Mouse (Mus musculus) left cerebral cortex, postnatal 25 days (tissue): Measurements from ENCODE around the gene Sh3bp2. TPM values are rescaled to one million over a fixed set of nuclear protein-coding genes. Genes with fewer than 3 reads are reported as not detected.
A peak's percentile ranks its signal among the peaks of the same experiment; 100 is the strongest.
"Not testable (repeated sequence)": the region's sequence is repeated elsewhere in the genome, so short reads cannot be mapped to it uniquely, and the experiment has no call there.

ENCODE experiments used
- DNase-seq, 2 experiments: peaks; one replicate each; pipeline ENCODE4 v3.0.0; 2022; ENCODE audit warnings: low spot score in 2 of 2, mixed read lengths in 1 of 2
- intact Hi-C: fragments of 180-260 bp; cut with DNase I; formaldehyde crosslinking; loops from one replicate; pipeline ENCODE4 v1.15.1; 2025
- total RNA-seq, 2 experiments: library from RNA; stranded (reverse); gene quantifications; 2 replicates each; pipeline ENCODE4 v1.2.3; 2021

The Sh3bp2 gene
- total RNA-seq, 2 experiments from 2014 or later = 2.1 to 4.9 TPM

- intact Hi-C loops = no loop called here
- no peak for DNase-seq
Measured at GRCm38 (mm10) chr5:34563854-34564253, 38.2 kb downstream of the Sh3bp2 start.

- intact Hi-C loops = no loop called here
- no peak for DNase-seq
Measured at GRCm38 (mm10) chr5:34564291-34564690, 38.7 kb downstream of the Sh3bp2 start.

- intact Hi-C loops = no loop called here
- DNase-seq = peak in 1 of 2 experiments; percentile 50
Measured at GRCm38 (mm10) chr5:34565545-34566283, 40.1 kb downstream of the Sh3bp2 start.

- no peak for DNase-seq
- intact Hi-C loops = no loop called here
Measured at GRCm38 (mm10) chr5:34571551-34571950, 45.9 kb downstream of the Sh3bp2 start.

GRCm38 (mm10) chr5:34572568-34572967 lies 46.9 kb downstream of the Sh3bp2 start:
- DNase-seq = not testable (repeated sequence)
- intact Hi-C loops = loop anchor here (2.0 kb wide), 1 partner anchor 54 kb away; no protein-coding TSS in a partner anchor

- peak; percentile 97 to 98 for DNase-seq
- intact Hi-C loops = loop anchor here (1.0 to 2.0 kb wide), 2 partner anchors 55 to 63 kb away; no protein-coding TSS in a partner anchor
Measured at GRCm38 (mm10) chr5:34573268-34574221, 47.9 kb downstream of the Sh3bp2 start, which contains the start of gene Add1. Gene Add1 (plus strand): TSS chr5:34573664.

- peak in 1 of 2 experiments; percentile 15 for DNase-seq
- intact Hi-C loops = no loop called here
Measured at GRCm38 (mm10) chr5:34574721-34575120, 49.1 kb downstream of the Sh3bp2 start.

GRCm38 (mm10) chr5:34576286-34576685 lies 50.6 kb downstream of the Sh3bp2 start:
- DNase-seq = no peak
- intact Hi-C loops = no loop called here

- DNase-seq = no peak
- intact Hi-C loops = no loop called here
Measured at GRCm38 (mm10) chr5:34578038-34578655, 52.5 kb downstream of the Sh3bp2 start.

GRCm38 (mm10) chr5:34579377-34579776 lies 53.7 kb downstream of the Sh3bp2 start:
- intact Hi-C loops = no loop called here

GRCm38 (mm10) chr5:34581671-34582313 lies 56.2 kb downstream of the Sh3bp2 start:
- intact Hi-C loops = not testable (repeated sequence)
- peak; percentile 68 to 88 for DNase-seq

More at GRCm38 (mm10) chr5:34579377-34579776, 53.7 kb downstream of the Sh3bp2 start:
- DNase-seq = no peak

- no peak for DNase-seq
- intact Hi-C loops = no loop called here
Measured at GRCm38 (mm10) chr5:34582314-34582675, 56.7 kb downstream of the Sh3bp2 start.

- intact Hi-C loops = no loop called here
Measured at GRCm38 (mm10) chr5:34585216-34585615, 59.6 kb downstream of the Sh3bp2 start.

GRCm38 (mm10) chr5:34587881-34588280 lies 62.2 kb downstream of the Sh3bp2 start:
- DNase-seq = no peak
- intact Hi-C loops = no loop called here

More at GRCm38 (mm10) chr5:34585216-34585615, 59.6 kb downstream of the Sh3bp2 start:
- DNase-seq = no peak

- no peak for DNase-seq
- intact Hi-C loops = no loop called here
Measured at GRCm38 (mm10) chr5:34590059-34590458, 64.4 kb downstream of the Sh3bp2 start.

- intact Hi-C loops = no loop called here
- DNase-seq = no peak
Measured at GRCm38 (mm10) chr5:34590702-34591101, 65.1 kb downstream of the Sh3bp2 start.

- peak in 1 of 2 experiments; percentile 17 for DNase-seq
- intact Hi-C loops = no loop called here
Measured at GRCm38 (mm10) chr5:34591388-34592004, 65.9 kb downstream of the Sh3bp2 start.

GRCm38 (mm10) chr5:34592224-34592623 lies 66.6 kb downstream of the Sh3bp2 start:
- intact Hi-C loops, DNase-seq: not testable (repeated sequence)

- DNase-seq = no peak
- intact Hi-C loops = no loop called here
Measured at GRCm38 (mm10) chr5:34592666-34593065, 67.0 kb downstream of the Sh3bp2 start.
